Mouse (Mus musculus) adrenal gland, postnatal 25 days (tissue): ENCODE measurements at regions not wholly inside any gene's neighbourhood (a gene's known extent, or its start where the extent isn't known, plus 50 kb on each side); places are given as distances from the start of the nearest gene placed in this dataset.
A peak's percentile ranks its signal among the peaks of the same experiment; 100 is the strongest.

Experiments
- DNase-seq: peaks from one replicate; pipeline ENCODE4 v3.0.0; 2021; ENCODE audit warnings: mixed read lengths

- no peak for DNase-seq
Measured at GRCm38 (mm10) chr6:117237096-117237495, 68.8 kb downstream of the Cxcl12 start.

GRCm38 (mm10) chr6:117241206-117241605, 72.9 kb downstream of the Cxcl12 start:
- DNase-seq, result no peak

GRCm38 (mm10) chr6:117245398-117245797, 77.1 kb downstream of the Cxcl12 start:
- DNase-seq, result no peak

- no peak for DNase-seq
Measured at GRCm38 (mm10) chr6:117245849-117246248, 77.5 kb downstream of the Cxcl12 start.

GRCm38 (mm10) chr6:117249230-117249921, 81.0 kb downstream of the Cxcl12 start:
- peak; percentile 56 for DNase-seq

- no peak for DNase-seq
Measured at GRCm38 (mm10) chr6:117250051-117250450, 81.7 kb downstream of the Cxcl12 start.

GRCm38 (mm10) chr6:117251383-117251925, 83.1 kb downstream of the Cxcl12 start:
- no peak for DNase-seq

- no peak for DNase-seq
Measured at GRCm38 (mm10) chr6:117252361-117252760, 84.0 kb downstream of the Cxcl12 start.

GRCm38 (mm10) chr6:117253036-117253435, 84.7 kb downstream of the Cxcl12 start:
- no peak for DNase-seq

GRCm38 (mm10) chr6:117253586-117254330, 85.4 kb downstream of the Cxcl12 start:
- DNase-seq, result no peak

- peak; percentile 80 for DNase-seq
Measured at GRCm38 (mm10) chr6:117254620-117255228, 86.4 kb downstream of the Cxcl12 start.

GRCm38 (mm10) chr6:117255399-117256098, 87.2 kb downstream of the Cxcl12 start:
- no peak for DNase-seq

GRCm38 (mm10) chr6:117256099-117256471, 87.8 kb downstream of the Cxcl12 start:
- DNase-seq, result no peak

- DNase-seq, result no peak
Measured at GRCm38 (mm10) chr6:117257591-117257990, 89.3 kb downstream of the Cxcl12 start.

- DNase-seq, result no peak
Measured at GRCm38 (mm10) chr6:117267906-117268305, 99.6 kb downstream of the Cxcl12 start.

GRCm38 (mm10) chr6:117268376-117268775, 100.0 kb downstream of the Cxcl12 start:
- DNase-seq, result no peak

GRCm38 (mm10) chr6:117270261-117270660, 101.9 kb downstream of the Cxcl12 start:
- DNase-seq, result no peak

- no peak for DNase-seq
Measured at GRCm38 (mm10) chr6:117271562-117272226, 103.4 kb downstream of the Cxcl12 start.

GRCm38 (mm10) chr6:117272227-117272955, 104.1 kb downstream of the Cxcl12 start:
- DNase-seq, result no peak

- DNase-seq, result no peak
Measured at GRCm38 (mm10) chr6:117275915-117276314, 107.6 kb downstream of the Cxcl12 start.

GRCm38 (mm10) chr6:117276850-117277249, 108.5 kb downstream of the Cxcl12 start:
- no peak for DNase-seq
